Mouse (Mus musculus) kidney, embryonic 16.5 days (tissue): ENCODE data around the gene Foxn3. TPM values are rescaled to one million over a fixed set of nuclear protein-coding genes. Genes with fewer than 3 reads are reported as not detected.

Source experiments
- ATAC-seq: fragments of 200-750 bp; cut with Nextera tagmentation; 2 replicates; pipeline ENCODE4 v1.8.0; 2017; ENCODE audit warnings: moderate TSS enrichment; ENCODE audit not compliant: low FRiP score, low TSS enrichment
- H3K27ac ChIP-seq: fragments of 300-500 bp; sonication (generic); 2 replicates; pipeline ENCODE4 v1.5.1; 2014; ENCODE audit warnings: low read length
- H3K27me3 ChIP-seq: fragments of 300-500 bp; sonication (generic); 2 replicates; pipeline ENCODE4 v1.6.1; 2014; ENCODE audit warnings: low read length, control low read depth, mixed read lengths; ENCODE audit not compliant: insufficient read depth
- H3K36me3 ChIP-seq: fragments of 300-500 bp; sonication (generic); 2 replicates; pipeline ENCODE4 v1.6.1; 2014; ENCODE audit warnings: low read length, control low read depth, mixed read lengths; ENCODE audit not compliant: insufficient read depth
- H3K4me1 ChIP-seq: fragments of 300-500 bp; sonication (generic); 2 replicates; pipeline ENCODE4 v1.6.1; 2014; ENCODE audit warnings: low read length, control low read depth, mixed read lengths; ENCODE audit not compliant: insufficient read depth
- H3K4me2 ChIP-seq: fragments of 300-500 bp; sonication (generic); replicated peaks from 2 replicates; pipeline ENCODE4 v1.6.1; 2014; ENCODE audit warnings: low read depth, low read length
- H3K4me3 ChIP-seq: fragments of 300-500 bp; sonication (generic); 2 replicates; pipeline ENCODE4 v1.5.1; 2014; ENCODE audit warnings: mild to moderate bottlenecking, low read length
- H3K9ac ChIP-seq: fragments of 300-500 bp; sonication (generic); replicated peaks from 2 replicates; pipeline ENCODE4 v1.6.1; 2014; ENCODE audit warnings: low read length
- H3K9me3 ChIP-seq: fragments of 300-500 bp; sonication (generic); 2 replicates; pipeline ENCODE4 v1.6.1; 2016; ENCODE audit warnings: low read length, control low read depth
- WGBS: fragments of 180-500 bp; shearing (Covaris S2); extraction: QIAGEN DNeasy Blood & Tissue Kit; methylation state at CpG from one replicate; pipeline ENCODE4 v1.1.7; 2014; 5-methylcytosine and 5-hydroxymethylcytosine counted together
- polyA plus RNA-seq: library from polyadenylated mRNA; unstranded; fragments of >200 nt; fragmentation: Nextera tagmentation; extraction: Ambion mirVana; gene quantifications from 2 replicates; pipeline ENCODE4 v1.2.1, GENCODE M21; 2015

The Foxn3 gene
- polyA plus RNA-seq, 1 experiment from 2014 or later = 54.0 TPM

DNA sequence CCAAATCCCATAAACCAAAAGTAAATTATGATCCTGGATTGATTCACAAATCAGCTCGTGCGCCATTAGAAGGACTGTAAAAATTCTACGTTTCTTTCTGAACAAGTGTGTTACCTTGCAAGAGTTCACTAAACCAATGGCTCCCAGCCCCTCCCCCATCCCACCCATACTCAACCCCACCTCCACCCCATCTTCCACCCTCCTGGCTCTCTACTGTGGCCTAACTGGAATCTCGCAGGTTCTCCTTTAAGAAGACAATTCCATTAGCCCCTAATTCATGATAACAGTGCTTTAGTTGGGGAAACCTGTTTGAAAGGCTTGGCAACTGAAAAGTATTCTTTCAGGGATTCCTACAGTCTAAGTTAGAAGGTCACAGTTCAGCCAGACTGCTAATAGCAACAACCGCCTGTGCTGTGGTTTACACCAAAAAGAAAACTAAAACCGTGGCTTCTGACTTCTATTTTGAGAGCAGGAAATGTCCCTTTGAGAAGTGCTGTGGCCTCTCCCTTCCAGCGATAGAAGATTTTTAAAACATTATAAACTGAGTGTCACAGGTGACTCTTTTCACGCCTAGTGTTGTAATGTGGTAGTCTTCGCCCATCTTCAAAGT lies 1.0 kb upstream of the Foxn3 start:
- Histone ChIP-seq H3K4me1 (peaks cover 26% of the 10 kb centered on the region), H3K4me2 (peak overlapping the region; percentile 87), H3K9me3 (no peaks in the 10 kb centered on the region), H3K27ac (no peak overlapping the region), H3K9ac (no peak overlapping the region), H3K4me3 (no peak overlapping the region), H3K27me3 (0 out of 2 replicates have a peak, but pooled peaks cover 3% of the 10 kb centered on the region), H3K36me3 (no peaks in the 10 kb centered on the region)
- 25% methylated on average over 9 of the region's 9 CpGs for WGBS
- no peak for ATAC-seq

- peak overlapping the region; percentile 80 for H3K4me3 ChIP-seq
- WGBS = under 1% methylated on average over 10 of the region's 10 CpGs
- H3K9me3 ChIP-seq = no peaks in the 10 kb centered on the region
- 0 out of 2 replicates have a peak, but pooled peaks cover 3% of the 10 kb centered on the region for H3K27me3 ChIP-seq
- peak overlapping the region; percentile 87 for H3K9ac ChIP-seq
- peak overlapping the region; percentile 87 for H3K4me2 ChIP-seq
- no peaks in the 10 kb centered on the region for H3K36me3 ChIP-seq
- ATAC-seq = peak; percentile 61; the same call in 1 of the 2 replicates
- H3K27ac ChIP-seq = peak overlapping the region; percentile 48; the same call in 1 of the 2 replicates
- H3K4me1 ChIP-seq = peaks cover 26% of the 10 kb centered on the region
These were observed 554 bp downstream of the Foxn3 start for GRCm38 (mm10) chr12:99562867-99563189.

DNA sequence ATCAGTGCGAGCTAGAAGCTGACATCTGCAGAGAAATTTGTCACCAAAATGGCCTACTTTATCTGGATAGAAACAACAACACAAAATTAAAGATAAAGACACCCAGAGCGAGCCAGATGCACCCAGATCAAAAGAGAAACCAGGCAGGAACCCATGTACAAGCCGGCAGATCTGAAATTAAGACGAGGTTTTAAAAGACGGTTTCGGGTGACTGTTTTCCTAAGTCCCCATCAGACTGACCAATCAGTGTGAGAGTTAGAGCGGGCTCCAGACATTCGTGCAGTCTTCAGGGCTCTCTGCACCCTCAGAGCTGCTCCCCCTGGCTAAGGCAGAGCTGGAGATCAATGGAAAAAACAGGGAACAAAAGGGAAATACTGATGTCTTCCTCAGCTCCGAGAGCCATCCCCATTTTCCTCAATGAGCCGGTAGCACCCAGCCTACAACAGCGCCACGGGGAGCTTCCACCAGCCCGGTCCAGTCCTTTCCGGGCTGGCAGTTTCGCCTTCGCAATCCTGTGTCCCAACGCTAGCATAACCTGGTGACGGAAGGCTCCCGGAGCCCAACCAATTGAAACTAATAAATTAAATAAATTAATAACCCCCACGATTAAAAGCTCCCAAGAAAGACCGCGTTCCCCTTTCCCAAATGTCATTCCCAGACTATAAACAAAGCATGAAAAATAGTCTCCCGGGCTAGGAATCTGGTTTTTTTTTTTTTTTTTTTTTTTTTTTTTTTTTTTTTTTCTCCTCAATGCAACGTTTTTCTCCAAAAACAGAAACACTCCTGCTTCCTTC lies 1.1 kb downstream of the Foxn3 start:
- Histone ChIP-seq H3K9me3 (no peaks in the 10 kb centered on the region), H3K4me2 (peak overlapping the region; percentile 87), H3K4me3 (peak overlapping the region; percentile 80), H3K9ac (peak overlapping the region; percentile 87), H3K36me3 (no peaks in the 10 kb centered on the region), H3K27me3 (0 out of 2 replicates have a peak, but pooled peaks cover 2% of the 10 kb centered on the region), H3K4me1 (peaks cover 26% of the 10 kb centered on the region), H3K27ac (peak overlapping the region; percentile 48; the same call in 1 of the 2 replicates)
- peak; percentile 69 for ATAC-seq
- under 1% methylated on average over 24 of the region's 24 CpGs for WGBS

DNA sequence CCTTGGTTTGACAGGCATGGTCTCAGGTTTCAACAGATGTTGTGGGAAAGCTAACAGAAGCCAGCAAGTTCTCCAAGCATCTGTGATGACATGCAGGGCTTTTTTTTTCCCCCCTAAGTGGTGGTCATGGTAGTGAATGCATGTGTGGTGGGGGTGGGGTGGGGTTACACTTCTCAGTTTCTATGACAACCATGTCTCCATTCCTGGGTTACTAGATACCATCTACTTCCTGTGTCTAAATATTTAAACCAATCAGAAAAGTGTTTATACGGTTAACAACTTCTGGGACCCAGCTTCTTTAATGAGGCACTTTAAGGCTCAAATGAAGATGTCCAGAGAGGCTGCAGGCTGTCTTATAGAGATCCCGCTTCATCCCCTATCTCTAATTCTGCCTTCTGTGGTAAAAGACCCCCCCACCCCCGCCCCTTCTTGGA lies 2.0 kb downstream of the Foxn3 start:
- no peak overlapping the region; the same call in 1 of the 2 replicates for H3K27ac ChIP-seq
- whole genome bisulfite sequencing = 20% methylated on average over 3 of the region's 3 CpGs
- H3K4me3 ChIP-seq = peak overlapping the region; percentile 80
- H3K9me3 ChIP-seq = no peaks in the 10 kb centered on the region
- H3K4me2 ChIP-seq = peak overlapping the region; percentile 87
- no peak overlapping the region; the same call in 1 of the 2 replicates for H3K9ac ChIP-seq
- no peaks in the 10 kb centered on the region for H3K27me3 ChIP-seq
- H3K4me1 ChIP-seq = peaks cover 26% of the 10 kb centered on the region
- no peak for ATAC-seq
- H3K36me3 ChIP-seq = no peaks in the 10 kb centered on the region

DNA sequence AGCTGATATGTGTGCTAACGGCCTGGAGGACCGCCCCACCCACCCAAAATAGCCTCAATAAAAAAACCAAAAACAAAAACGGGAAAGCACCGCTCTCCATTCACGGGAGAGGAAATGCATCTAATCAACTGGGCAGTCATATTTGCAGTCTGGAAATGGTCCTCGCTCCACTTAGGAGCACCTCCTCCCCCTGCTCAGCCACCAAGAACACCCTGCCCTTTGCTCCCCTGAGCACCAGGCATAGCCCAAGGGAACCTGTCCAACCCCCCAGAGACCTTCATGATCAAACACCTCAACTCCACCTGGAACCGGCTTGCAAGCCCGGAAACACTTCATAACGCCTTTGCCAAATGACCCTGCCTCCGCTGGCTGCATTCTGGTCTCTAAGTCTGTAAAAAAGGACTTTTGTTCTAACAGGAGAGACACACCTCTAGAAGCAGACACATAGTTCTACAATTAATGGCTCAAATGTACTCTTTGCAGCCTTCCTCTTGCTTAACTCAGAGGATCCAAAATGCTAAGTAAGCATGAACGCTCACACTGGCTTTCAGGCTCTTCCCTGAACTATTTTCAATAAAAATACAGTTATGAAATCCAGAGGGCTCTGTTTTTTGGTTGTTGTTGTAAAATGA lies 2.6 kb downstream of the Foxn3 start:
- peaks cover 26% of the 10 kb centered on the region for H3K4me1 ChIP-seq
- no peaks in the 10 kb centered on the region for H3K27me3 ChIP-seq
- 31% methylated on average over 11 of the region's 11 CpGs for WGBS
- H3K4me2 ChIP-seq = peak overlapping the region; percentile 87
- no peaks in the 10 kb centered on the region for H3K9me3 ChIP-seq
- peak overlapping the region; percentile 55; the same call in 1 of the 2 replicates for H3K27ac ChIP-seq
- H3K9ac ChIP-seq = 0 out of 2 replicates have a peak overlapping the region, but pooled peaks have one; percentile 3
- 0 out of 2 replicates have a peak, but pooled peaks have one; percentile 25 for ATAC-seq
- H3K4me3 ChIP-seq = no peak overlapping the region
- no peaks in the 10 kb centered on the region for H3K36me3 ChIP-seq

GRCm38 (mm10) chr12:99559483-99559882 lies 3.9 kb downstream of the Foxn3 start:
- 78% methylated on average over 11 of the region's 11 CpGs for WGBS
- Histone ChIP-seq H3K27me3 (no peaks in the 10 kb centered on the region), H3K27ac (no peak overlapping the region), H3K9ac (no peak overlapping the region), H3K4me3 (no peak overlapping the region), H3K4me1 (peaks cover 24% of the 10 kb centered on the region), H3K4me2 (no peak overlapping the region), H3K9me3 (no peaks in the 10 kb centered on the region), H3K36me3 (no peaks in the 10 kb centered on the region)
- ATAC-seq = no peak

DNA sequence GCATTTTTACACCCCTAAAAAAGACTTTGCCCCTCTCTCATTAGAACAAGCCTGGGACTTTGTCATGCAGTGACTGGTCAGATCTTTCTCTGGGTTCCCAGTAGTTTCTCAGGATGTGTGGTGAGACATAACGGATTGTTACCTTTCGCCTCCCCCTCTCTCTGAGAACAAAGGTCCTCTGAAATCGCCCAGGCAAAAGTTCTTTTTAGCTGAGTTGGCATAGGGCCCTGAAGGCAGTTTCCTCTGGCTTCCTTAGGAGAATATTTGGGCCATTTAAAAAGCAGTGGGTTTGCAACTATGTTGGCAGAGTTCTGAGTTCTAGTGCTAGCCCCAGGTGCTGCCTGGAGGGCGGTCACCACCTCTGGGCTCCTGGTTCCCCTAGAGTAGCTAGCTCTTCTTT lies 4.9 kb downstream of the Foxn3 start:
- H3K4me2 ChIP-seq = no peak overlapping the region
- no peak for ATAC-seq
- no peaks in the 10 kb centered on the region for H3K9me3 ChIP-seq
- no peaks in the 10 kb centered on the region for H3K36me3 ChIP-seq
- H3K27ac ChIP-seq = no peak overlapping the region
- H3K4me3 ChIP-seq = no peak overlapping the region
- H3K9ac ChIP-seq = no peak overlapping the region
- no peaks in the 10 kb centered on the region for H3K27me3 ChIP-seq
- H3K4me1 ChIP-seq = peaks cover 16% of the 10 kb centered on the region
- WGBS = 73% methylated on average over 4 of the region's 4 CpGs

DNA sequence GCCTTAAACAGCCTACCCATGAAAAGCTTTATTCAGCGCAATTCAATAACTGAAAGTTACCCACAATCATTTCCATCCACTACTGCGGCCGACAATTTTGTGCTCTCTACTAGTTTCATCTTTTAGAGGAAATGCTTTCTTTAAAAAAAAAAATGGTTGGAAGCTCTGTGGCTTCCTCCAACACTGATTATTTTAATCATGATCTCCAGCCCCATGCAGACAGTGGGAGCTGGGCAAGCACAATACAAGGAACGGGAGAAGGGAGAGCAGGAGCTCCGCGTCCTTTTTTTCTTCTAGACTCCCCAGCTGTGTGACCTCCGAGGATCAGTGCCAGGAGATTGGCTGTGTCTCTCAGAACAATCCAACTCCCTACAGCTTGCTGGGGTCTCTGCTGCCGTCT lies 5.9 kb downstream of the Foxn3 start:
- Histone ChIP-seq H3K4me1 (peaks cover 16% of the 10 kb centered on the region), H3K4me2 (no peak overlapping the region), H3K36me3 (no peaks in the 10 kb centered on the region), H3K27me3 (no peaks in the 10 kb centered on the region), H3K9me3 (no peaks in the 10 kb centered on the region), H3K9ac (no peak overlapping the region), H3K27ac (no peak overlapping the region), H3K4me3 (no peak overlapping the region)
- no peak for ATAC-seq
- whole genome bisulfite sequencing = 73% methylated on average over 8 of the region's 8 CpGs

GRCm38 (mm10) chr12:99550629-99551028 lies 12.8 kb downstream of the Foxn3 start:
- Histone ChIP-seq H3K4me1 (peaks cover 5% of the 10 kb centered on the region), H3K4me3 (no peak overlapping the region), H3K27ac (no peak overlapping the region), H3K4me2 (no peak overlapping the region), H3K36me3 (no peaks in the 10 kb centered on the region), H3K9ac (no peak overlapping the region), H3K27me3 (no peaks in the 10 kb centered on the region), H3K9me3 (0 out of 2 replicates have a peak, but pooled peaks cover 2% of the 10 kb centered on the region)
- no peak for ATAC-seq
- WGBS = 74% methylated on average over 8 of the region's 8 CpGs
